Mouse (Mus musculus) olfactory bulb, adult 2 months (tissue): ENCODE measurements around the gene Rtkn. TPM values are rescaled to one million over a fixed set of nuclear protein-coding genes. Genes with fewer than 3 reads are reported as not detected.

Experiments
- H3K27ac ChIP-seq: fragments of 200-500 bp; 2 replicates; pipeline ENCODE4 v1.5.1; 2012; ENCODE audit warnings: low read depth, low read length; ENCODE audit not compliant: insufficient read depth
- H3K4me1 ChIP-seq: fragments of 200-500 bp; 2 replicates; pipeline ENCODE4 v1.6.1; 2012; ENCODE audit warnings: low read length; ENCODE audit not compliant: control insufficient read depth, insufficient read depth
- H3K4me3 ChIP-seq: fragments of 200-500 bp; 2 replicates; pipeline ENCODE4 v1.5.1; 2012; ENCODE audit warnings: mild to moderate bottlenecking, low read depth, low read length, moderate library complexity; ENCODE audit not compliant: insufficient read depth
- CTCF ChIP-seq: fragments of 200-500 bp; IDR thresholded peaks from 2 replicates; pipeline ENCODE4 v1.5.1; 2012; ENCODE audit warnings: low read depth, mild to moderate bottlenecking, low read length, moderate library complexity; ENCODE audit not compliant: insufficient read depth
- POLR2A ChIP-seq: fragments of 200-500 bp; IDR thresholded peaks from 2 replicates; pipeline ENCODE4 v1.6.1; 2012; ENCODE audit warnings: mild to moderate bottlenecking, low read depth, low read length, moderate library complexity; ENCODE audit not compliant: insufficient read depth
- WGBS: fragments of 180-500 bp; shearing (Covaris S2); methylation state at CpG from one replicate; pipeline ENCODE4 v1.1.7; 2018; 5-methylcytosine and 5-hydroxymethylcytosine counted together
- polyA plus RNA-seq: library from polyadenylated mRNA; stranded (reverse); fragments of >200 nt; gene quantifications from 2 replicates; pipeline ENCODE4 v1.2.4, GENCODE M21; 2012; ENCODE audit warnings: low replicate concordance; ENCODE audit not compliant: missing spikeins, insufficient read depth, insufficient read length

The Rtkn gene
- polyA plus RNA-seq, 1 experiment: not detected

GRCm38 (mm10) chr6:83121863-83122710 is 13.2 kb upstream of the Rtkn start:
- no peak for TF ChIP-seq POLR2A
- no peak for TF ChIP-seq CTCF
- WGBS: 2% methylated on average over 52 of the region's 52 CpGs
- H3K4me1 ChIP-seq: peaks cover 27% of the 10 kb centered on the region
- peak overlapping the region; percentile 82 for H3K4me3 ChIP-seq
- peak overlapping the region; percentile 18 for H3K27ac ChIP-seq

DNA sequence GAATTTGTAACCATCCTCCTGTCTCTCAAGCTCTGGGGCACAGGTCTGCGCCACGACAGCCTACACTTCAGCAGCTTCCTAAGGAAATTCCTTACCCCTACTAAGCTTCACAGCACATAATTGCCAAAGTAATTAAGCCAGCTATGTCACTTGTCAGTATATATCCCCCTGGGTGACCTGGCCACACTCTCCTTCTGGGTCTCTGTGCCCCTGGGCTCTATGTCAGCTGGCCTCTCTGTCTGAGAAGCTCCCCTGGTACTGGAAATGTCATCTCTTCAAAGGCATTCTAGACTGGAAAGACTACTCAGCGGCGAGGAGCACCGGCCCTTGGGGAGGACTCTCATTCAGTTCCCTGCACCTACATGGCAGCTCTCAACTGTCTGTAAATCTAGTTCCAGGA is 12.3 kb upstream of the Rtkn start:
- TF ChIP-seq POLR2A: no peak
- TF ChIP-seq CTCF: no peak
- WGBS: 89% methylated on average over 5 of the region's 5 CpGs
- H3K4me1 ChIP-seq: peaks cover 27% of the 10 kb centered on the region

DNA sequence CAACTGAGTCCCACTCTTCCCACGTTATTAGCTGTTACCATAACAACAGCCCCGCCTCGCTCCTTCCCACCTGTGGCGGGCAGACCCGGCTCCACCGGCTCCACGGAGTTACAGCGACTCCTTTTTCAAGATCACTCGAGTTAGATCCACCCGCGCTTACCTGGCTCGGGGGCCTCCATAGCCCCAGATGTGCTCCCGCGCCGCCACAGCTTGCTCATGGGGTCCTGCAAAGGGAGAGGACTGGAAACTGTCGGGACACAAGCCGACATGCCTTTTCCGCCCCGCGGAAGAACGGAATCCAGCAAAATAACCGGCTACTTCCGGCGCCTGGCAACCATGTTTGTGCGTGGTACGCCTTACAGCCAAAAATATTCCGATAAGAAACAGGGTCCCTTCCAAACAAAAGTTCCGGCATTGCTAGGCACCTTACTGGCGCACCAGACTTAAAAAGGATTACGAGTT is 10.4 kb upstream of the Rtkn start:
- Histone ChIP-seq H3K4me3 (peak overlapping the region; percentile 87), H3K27ac (no peak overlapping the region), H3K4me1 (peaks cover 19% of the 10 kb centered on the region)
- TF ChIP-seq CTCF (no peak), POLR2A (no peak)
- WGBS: under 1% methylated on average over 30 of the region's 30 CpGs

More for the DNA sequence above, 12.3 kb upstream of the Rtkn start:
- Histone ChIP-seq H3K4me3 (no peak overlapping the region), H3K27ac (no peak overlapping the region)

DNA sequence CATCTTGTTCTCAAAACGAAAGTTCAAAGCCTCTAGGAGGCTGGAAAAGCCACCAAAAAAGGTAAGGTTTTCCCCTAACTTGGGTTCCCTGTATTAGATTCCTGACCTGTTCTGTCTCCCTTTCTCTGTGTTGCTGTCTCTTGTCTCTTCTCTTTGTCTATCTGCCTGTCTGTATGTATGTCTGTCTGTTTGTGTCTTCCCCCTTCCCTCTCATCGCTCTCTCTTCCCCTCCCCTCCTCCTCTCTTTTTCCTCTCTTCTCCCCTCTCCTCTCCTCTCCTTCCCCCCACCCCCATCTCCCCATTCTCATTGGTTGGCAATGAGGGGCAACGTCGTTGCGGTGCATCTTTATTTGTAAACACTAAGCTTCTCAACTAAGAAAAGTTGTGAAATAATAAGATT is 9.9 kb upstream of the Rtkn start, which contains the start of gene Ino80b:
Gene Ino80b (minus strand): TSS at position 101 of the 400 bp plus-strand sequence.
- TF ChIP-seq POLR2A: no peak
- TF ChIP-seq CTCF: no peak
- 24% methylated on average over 5 of the region's 5 CpGs for WGBS
- peak within 1 kb of the TSS; percentile 87 for H3K4me3 ChIP-seq
- H3K27ac ChIP-seq: no peak within 1 kb of the TSS
- peaks cover 16% of the 10 kb centered on the region for H3K4me1 ChIP-seq

- WGBS: 95% methylated on average over 5 of the region's 5 CpGs
- H3K27ac ChIP-seq: no peak overlapping the region
- H3K4me3 ChIP-seq: no peak overlapping the region
- no peak for TF ChIP-seq POLR2A
- no peak for TF ChIP-seq CTCF
- peaks cover 9% of the 10 kb centered on the region for H3K4me1 ChIP-seq
Observed at GRCm38 (mm10) chr6:83127419-83127818, 7.8 kb upstream of the Rtkn start.

- Histone ChIP-seq H3K4me3 (no peak overlapping the region), H3K27ac (no peak overlapping the region), H3K4me1 (peaks cover 7% of the 10 kb centered on the region)
- WGBS: 83% methylated on average over 6 of the region's 6 CpGs
- TF ChIP-seq CTCF: no peak
- no peak for TF ChIP-seq POLR2A
Observed at GRCm38 (mm10) chr6:83131469-83132034, 3.7 kb upstream of the Rtkn start.

DNA sequence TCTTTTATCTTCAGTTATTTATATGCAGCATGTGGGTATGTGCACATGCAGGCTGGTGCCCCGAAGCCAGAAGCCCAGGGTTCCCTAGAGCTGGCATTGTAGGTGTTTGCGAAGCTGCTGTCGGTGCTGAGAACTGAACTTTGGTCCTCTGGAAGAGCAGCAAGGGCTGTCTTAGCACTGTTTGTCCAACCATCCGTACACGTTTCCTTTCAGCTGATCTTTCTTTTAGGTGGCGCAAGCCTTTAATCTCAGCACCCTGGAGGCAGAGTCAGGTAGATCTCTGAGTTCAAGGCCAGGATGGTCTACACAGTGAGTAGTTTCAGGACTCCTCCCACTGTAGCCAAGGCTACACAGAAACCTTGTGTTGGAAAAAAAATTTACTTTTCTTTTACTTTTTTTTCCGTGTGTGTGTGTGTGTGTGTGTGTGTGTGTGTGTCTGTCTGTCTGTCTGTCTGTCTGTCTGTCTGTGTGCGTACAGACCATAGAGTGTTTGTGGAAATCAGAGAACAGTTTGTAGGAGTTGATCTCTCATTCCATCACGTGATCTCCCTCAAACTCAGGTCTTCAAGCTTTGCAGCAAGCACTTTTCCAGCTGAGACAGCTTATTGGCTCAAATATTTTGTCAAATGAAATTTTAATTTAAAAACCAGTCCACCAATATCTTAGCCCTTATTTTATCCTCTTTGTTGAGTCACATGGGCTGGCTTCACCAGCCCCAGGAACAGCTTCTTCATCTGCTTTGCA is 2.9 kb upstream of the Rtkn start:
- no peak overlapping the region for H3K27ac ChIP-seq
- 88% methylated on average over 9 of the region's 9 CpGs for WGBS
- peaks cover 14% of the 10 kb centered on the region for H3K4me1 ChIP-seq
- H3K4me3 ChIP-seq: no peak overlapping the region
- TF ChIP-seq POLR2A: no peak
- no peak for TF ChIP-seq CTCF

DNA sequence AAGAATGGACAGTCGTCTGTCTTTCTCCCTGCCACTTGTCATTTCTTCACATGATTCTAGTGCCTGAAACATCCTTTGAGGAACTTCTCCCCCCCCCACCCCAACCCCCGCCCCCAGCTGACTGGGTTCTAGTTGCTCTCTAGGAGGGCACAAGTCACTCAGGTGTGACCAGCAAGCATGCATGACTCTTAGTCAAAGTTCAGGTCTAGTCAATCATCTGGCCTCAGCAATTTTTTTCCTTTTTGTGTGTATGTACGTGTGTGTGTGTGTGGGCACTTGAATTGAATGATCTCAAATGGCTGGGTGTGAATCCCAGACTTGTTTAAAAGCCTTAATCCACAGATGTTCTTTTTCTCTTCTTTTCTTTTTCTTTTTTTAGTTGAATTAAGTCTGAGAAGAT is 1.0 kb upstream of the Rtkn start:
- H3K27ac ChIP-seq: no peak overlapping the region
- TF ChIP-seq CTCF: no peak
- no peak for TF ChIP-seq POLR2A
- no peak overlapping the region for H3K4me3 ChIP-seq
- WGBS: 72% methylated on average over 3 of the region's 3 CpGs
- peaks cover 22% of the 10 kb centered on the region for H3K4me1 ChIP-seq
